ENCODE assay signal across 15 mouse cellular contexts in genomic region chr8:105453296-105453695, GRCm38 (mm10). TPM values are rescaled to one million over a fixed set of nuclear protein-coding genes. Genes with fewer than 3 reads are reported as not detected.
A peak's percentile ranks its signal among the peaks of the same experiment; 100 is the strongest.
DNase-seq lines count a peak whose midpoint lies in the region; ATAC-seq and TF ChIP-seq lines count a peak whose summit lies in the region.
"Had no signal": no experiment of that assay in that cellular context is flagged by ENCODE, and none has a peak within 500 bp of the region (broad histone marks: within the 10 kb centered on the region; RNA-seq: fewer than 3 reads in every experiment).

No protein-coding gene starts in this region.

- no peak overlapping the region for H3K4me3 ChIP-seq in gastrocnemius, adult 2 months
- no peak overlapping the region for H3K4me3 ChIP-seq in left cerebral cortex, adult 2 months
- H3K4me3 ChIP-seq: heart, embryonic 13.5 days; midbrain, embryonic 12.5 days had no signal

- H3K27ac ChIP-seq in gastrocnemius, adult 2 months = peak overlapping the region; percentile 57
- no peak overlapping the region for H3K27ac ChIP-seq in left cerebral cortex, adult 2 months
- H3K27ac ChIP-seq: heart, embryonic 13.5 days; midbrain, embryonic 12.5 days had no signal

- TF ChIP-seq CTCF in gastrocnemius, adult 2 months (IDR thresholded peaks at IDR 0.05) = peak; percentile 42; the same call in 1 of the 2 replicates
- TF ChIP-seq CTCF in left cerebral cortex, adult 2 months (IDR thresholded peaks at IDR 0.05) = peak; percentile 47

- no peak for DNase-seq in gastrocnemius, adult 2 months
- no peak for DNase-seq in gastrocnemius, adult 18-20 months (ENCODE audit: low spot score)
- no peak for DNase-seq in left cerebral cortex, adult 2 months (ENCODE audit: extremely low spot score in 1 of 2, low spot score in 2 of 2)
- no peak for DNase-seq in left cerebral cortex, postnatal 14 days (ENCODE audit: low spot score in 2 of 2)
- peak; percentile 43 for DNase-seq in MEL-GATA-1-ER (ENCODE audit: extremely low read depth, low read depth)
- DNase-seq in embryo, embryonic 11 days = no peak
- no peak for DNase-seq in spleen, adult 12 weeks (ENCODE audit: low spot score)
- DNase-seq: cerebellum, postnatal 36 days; kidney, adult 18-20 months; right cerebral cortex, postnatal 4 days had no signal

- ATAC-seq in megakaryocyte progenitor cell, adult 5-6 weeks (replicated peaks; ENCODE audit: poor library complexity) = peak; percentile 54

- intact Hi-C loops in gastrocnemius, adult 2 months (cut with DNase I) = loop anchor here (5.0 kb wide), 1 partner anchor 41 kb away; the partner anchor contains the start of genes Kctd19 and Lrrc36
- intact Hi-C loops in left cerebral cortex, adult 2 months (cut with DNase I) = no loop called here
- intact Hi-C loops in left cerebral cortex, postnatal 14 days (cut with DNase I) = no loop called here

RNA-seq across cellular contexts. Expression of gene Tppp3, which starts 18.0 kb away (rescaled TPM):
- 10 to 100 TPM; 52.8 to 53.4 TPM for total RNA-seq in gastrocnemius, adult 2 months (2021)
- total RNA-seq in gastrocnemius, adult 18-20 months (2021) = 10 to 100 TPM; 47.9 to 56.7 TPM
- total RNA-seq in left cerebral cortex, adult 2 months (2021) = 10 to 100 TPM; 36.1 to 42.5 TPM
- total RNA-seq in left cerebral cortex, postnatal 14 days (2021) = 10 to 100 TPM; 41.2 to 49.7 TPM
- total RNA-seq in megakaryocyte progenitor cell, adult 5-6 weeks (2015) = 0.27 TPM in 1 of 2 replicates, not detected in the other
- 0.57 and 2.4 TPM in 2 replicates for total RNA-seq in megakaryocyte progenitor cell, adult 5-6 weeks (2017)

RNA-seq across cellular contexts. Expression of gene Lrrc36, which starts 39.9 kb away (rescaled TPM):
- total RNA-seq in gastrocnemius, adult 2 months (2021) = under 1 TPM; 0.64 to 0.73 TPM
- total RNA-seq in gastrocnemius, adult 18-20 months (2021) = under 1 TPM; 0.41 to 0.64 TPM
- under 1 TPM in 1 of 2 experiments, not detected in 1; 0.27 TPM for total RNA-seq in left cerebral cortex, adult 2 months (2021)
- under 1 TPM in 1 of 2 experiments, not detected in 1; 0.40 TPM for total RNA-seq in left cerebral cortex, postnatal 14 days (2021)
- 0.30 TPM in 1 of 2 replicates, not detected in the other for total RNA-seq in megakaryocyte progenitor cell, adult 5-6 weeks (2015)
- 0.91 and 1.2 TPM in 2 replicates for total RNA-seq in megakaryocyte progenitor cell, adult 5-6 weeks (2017)
- total RNA-seq: neutrophil, adult 5-6 weeks had no signal

RNA-seq across cellular contexts. Expression of gene Kctd19, which starts 40.0 kb away (rescaled TPM):
- under 1 TPM in 1 of 2 experiments, not detected in 1; 0.23 TPM for total RNA-seq in gastrocnemius, adult 2 months (2021)
- total RNA-seq in gastrocnemius, adult 18-20 months (2021) = under 1 TPM in 1 of 2 experiments, not detected in 1; 0.21 TPM
- total RNA-seq in left cerebral cortex, adult 2 months (2021) = not detected
- not detected for total RNA-seq in left cerebral cortex, postnatal 14 days (2021)
- total RNA-seq in megakaryocyte progenitor cell, adult 5-6 weeks (2015) = not detected in 2 replicates
- 0.12 TPM in 1 of 2 replicates, not detected in the other for total RNA-seq in megakaryocyte progenitor cell, adult 5-6 weeks (2017)
- total RNA-seq: layer of hippocampus, postnatal 14 days; neutrophil, adult 5-6 weeks had no signal

RNA-seq across cellular contexts. Expression of gene Zdhhc1, which starts 43.4 kb away (rescaled TPM):
- total RNA-seq in gastrocnemius, adult 2 months (2021) = 10 to 100 TPM in 1 of 2 experiments, 1 to 10 TPM in 1; 9.6 to 11.2 TPM
- total RNA-seq in gastrocnemius, adult 18-20 months (2021) = 10 to 100 TPM; 10.3 to 11.6 TPM
- 10 to 100 TPM; 43.0 to 48.7 TPM for total RNA-seq in left cerebral cortex, adult 2 months (2021)
- 10 to 100 TPM; 26.8 to 27.5 TPM for total RNA-seq in left cerebral cortex, postnatal 14 days (2021)
- 4.8 and 5.7 TPM in 2 replicates for total RNA-seq in megakaryocyte progenitor cell, adult 5-6 weeks (2015)
- 2.7 and 5.0 TPM in 2 replicates for total RNA-seq in megakaryocyte progenitor cell, adult 5-6 weeks (2017)

Comparison
In these comparisons a context has a peak if more than half of its experiments do, and no peak if none do; other contexts are left out.
1. RNA of gene Tppp3, which starts 18.0 kb away (total RNA-seq): 47.9 to 56.7 TPM in gastrocnemius, adult 18-20 months, 52.8 to 53.4 TPM in gastrocnemius, adult 2 months, 41.2 to 49.7 TPM in left cerebral cortex, postnatal 14 days and 36.1 to 42.5 TPM in left cerebral cortex, adult 2 months; 0.27 to 2.4 TPM in megakaryocyte progenitor cell, adult 5-6 weeks; every median in the first group is over 10 times any median in the second.